Mouse (Mus musculus): ENCODE results near the gene Defb9.
A peak's percentile ranks its signal among the peaks of the same experiment; 100 is the strongest.
"Not testable (repeated sequence)": the region's sequence is repeated elsewhere in the genome, so short reads cannot be mapped to it uniquely, and the experiment has no call there.

Gene Defb9

DNA sequence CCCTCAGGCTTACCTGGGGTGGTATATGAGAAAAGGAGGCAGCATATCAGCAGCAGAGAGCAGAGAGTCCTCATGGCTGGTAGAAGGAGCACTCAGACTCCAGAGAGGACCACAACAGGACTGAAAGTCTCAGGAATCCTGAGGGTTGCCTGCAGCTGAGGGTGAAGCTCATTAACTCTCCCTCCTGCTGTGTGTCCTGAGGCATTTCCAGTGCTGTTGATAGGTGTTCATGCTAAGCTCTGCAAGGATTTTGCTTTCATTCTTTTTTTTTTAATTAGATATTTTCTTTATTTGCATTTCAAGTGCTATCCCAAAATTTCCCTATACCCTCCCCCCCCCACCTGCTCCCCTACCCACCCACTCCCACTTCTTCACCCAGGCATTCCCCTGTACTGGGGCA is at the start of gene Defb9:
Gene Defb9, minus strand, starts transcription at position 101 of the 400 bp plus-strand sequence.
- DNase-seq = not testable (repeated sequence)

DNA sequence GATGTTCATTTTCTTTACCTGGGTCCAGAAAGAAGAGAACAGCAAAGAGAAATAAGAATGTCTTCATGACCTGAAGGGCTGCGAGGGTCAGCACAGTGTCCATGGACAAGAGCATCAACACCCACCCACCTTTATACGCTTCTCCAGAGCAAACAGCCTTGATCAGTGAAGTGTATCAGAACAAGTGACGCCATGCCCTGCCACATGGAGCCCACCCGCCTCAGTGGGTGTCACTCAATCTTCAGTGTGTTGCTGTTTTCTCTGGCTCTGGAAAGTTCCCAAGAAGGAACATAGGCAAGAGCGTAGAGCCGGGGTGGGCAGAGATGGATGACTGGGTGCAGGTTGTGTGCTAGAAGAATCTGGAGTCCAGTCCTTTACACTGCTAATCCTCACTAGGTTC is 47.4 kb upstream of the Defb9 start, which contains the start of gene Defb15:
Gene Defb15, minus strand, starts transcription at position 101 of the 400 bp plus-strand sequence.
- DNase-seq = no peak

DNA sequence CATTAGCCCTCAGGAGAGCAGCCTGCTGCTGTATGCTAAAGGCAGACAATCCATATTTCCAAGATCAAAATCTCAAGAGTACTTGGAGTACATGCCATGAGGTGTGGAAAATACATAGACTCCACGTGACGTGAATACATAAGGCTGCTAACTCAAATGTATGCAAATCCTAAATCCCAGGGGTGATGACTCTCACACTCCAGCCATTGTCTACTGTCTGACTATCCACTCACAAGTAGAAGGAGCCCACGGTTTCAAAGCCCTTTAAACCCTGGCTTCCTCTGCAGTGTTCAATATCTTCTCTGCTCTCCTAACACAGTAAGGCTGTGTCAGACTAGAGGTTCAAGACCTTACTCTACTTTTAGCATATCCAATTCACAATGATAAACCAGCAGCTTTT is 45.5 kb upstream of the Defb9 start:
- not testable (repeated sequence) for DNase-seq

DNA sequence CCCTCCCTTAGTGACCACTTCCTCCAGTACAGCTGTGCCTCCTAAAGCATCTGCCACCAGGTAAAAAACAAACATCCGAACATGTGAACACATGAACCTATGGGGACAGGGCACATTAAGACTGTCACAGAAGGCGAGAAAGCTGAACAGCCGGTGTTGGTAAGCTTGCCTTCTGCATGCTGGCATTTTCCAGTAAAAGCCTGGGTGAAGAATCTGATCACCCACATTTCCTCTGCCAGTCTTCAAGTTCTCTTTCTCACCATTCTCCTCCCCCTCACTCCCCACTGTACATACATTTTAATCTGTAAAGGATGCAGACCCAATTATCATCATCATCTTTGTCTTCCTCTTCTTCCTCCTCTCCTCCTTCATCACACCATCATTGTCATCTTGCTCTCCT is 30.4 kb upstream of the Defb9 start:
- DNase-seq = no peak

DNA sequence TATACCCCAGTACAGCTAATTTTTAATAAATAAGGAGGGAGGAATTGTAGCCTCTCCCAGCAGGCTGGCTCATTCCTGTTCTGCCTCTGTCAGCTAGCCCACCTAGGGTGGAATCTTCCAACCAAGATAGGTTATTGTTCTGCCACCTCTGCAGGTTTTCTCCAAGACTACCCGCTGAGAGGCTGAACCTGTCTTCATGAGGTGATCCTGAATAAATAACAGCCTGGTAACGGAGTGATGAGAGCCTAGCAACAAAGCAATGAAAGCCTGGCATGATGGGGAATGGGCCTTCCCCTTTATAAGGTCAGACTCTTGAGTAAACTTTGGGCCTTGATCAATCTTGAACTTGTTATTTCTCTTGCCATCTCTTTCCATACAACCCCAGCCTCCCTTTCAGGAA is 27.3 kb upstream of the Defb9 start:
- DNase-seq = no peak

DNA sequence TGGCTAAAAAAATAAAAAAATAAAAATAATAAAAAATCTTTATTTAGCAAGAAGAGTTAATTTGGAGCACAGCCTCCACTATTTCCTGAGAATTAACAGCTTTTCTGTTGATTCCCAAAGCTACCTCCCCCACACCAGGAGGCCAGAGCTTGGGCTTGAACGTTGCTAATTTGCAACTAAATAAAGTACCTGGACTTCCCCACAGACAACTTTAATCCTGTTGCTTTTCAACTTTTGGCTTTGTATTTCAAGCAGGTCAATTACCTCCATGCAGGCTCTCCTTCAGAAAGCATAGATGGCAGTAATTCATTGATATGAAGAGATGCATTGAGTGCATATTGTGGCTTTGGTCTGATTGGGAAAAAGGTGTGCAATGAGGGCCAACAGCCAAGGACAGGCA is 26.7 kb upstream of the Defb9 start:
- no peak for DNase-seq

DNA sequence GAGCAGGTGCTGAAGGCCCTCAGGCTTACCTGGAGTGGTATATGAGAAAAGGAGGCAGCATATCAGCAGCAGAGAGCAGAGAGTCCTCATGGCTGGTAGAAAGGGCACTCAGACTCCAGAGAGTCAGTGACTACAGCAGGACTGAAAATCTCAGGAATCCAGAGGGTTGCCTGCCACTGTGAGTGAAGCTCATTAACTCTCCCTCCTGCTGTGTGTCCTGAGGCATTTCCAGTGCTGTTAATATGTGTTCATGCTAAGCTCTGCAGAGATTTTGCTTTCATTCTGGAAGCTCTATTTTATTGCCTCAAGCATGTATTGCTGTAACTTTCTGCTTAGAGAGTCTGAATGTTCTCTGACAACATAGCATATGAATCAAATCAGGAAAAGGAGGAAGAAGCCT is 21.1 kb upstream of the Defb9 start, which contains the start of gene Defb11:
Gene Defb11, minus strand, starts transcription at position 123 of the 400 bp plus-strand sequence.
- peak; percentile 56 for DNase-seq

DNA sequence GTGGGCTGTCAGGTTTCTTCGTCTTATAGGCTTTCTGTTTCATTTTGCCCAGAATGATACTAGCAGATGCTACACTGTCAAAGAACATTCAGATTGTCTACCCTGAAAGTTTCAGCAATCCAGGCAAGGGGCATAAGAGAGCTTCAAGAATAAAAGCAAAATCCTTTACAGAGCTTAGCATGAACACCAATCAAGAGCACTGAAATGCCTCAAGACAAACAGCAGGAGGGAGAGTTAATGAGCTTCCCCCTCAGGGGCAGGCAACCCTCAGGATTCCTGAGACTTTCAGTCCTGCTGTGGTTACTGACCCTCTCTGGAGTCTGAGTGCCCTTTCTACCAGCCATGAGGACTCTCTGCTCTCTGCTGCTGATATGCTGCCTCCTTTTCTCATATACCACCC is 26.6 kb downstream of the Defb9 start, which contains the start of gene Defb10:
Gene Defb10, plus strand, starts transcription at position 316 of the 400 bp plus-strand sequence.
- not testable (repeated sequence) for DNase-seq
